ENCODE assay signal across 16 mouse cellular contexts in genomic region chr6:120442171-120442749, GRCm38 (mm10).
"Had no signal": no experiment of that assay in that cellular context is flagged by ENCODE, and none has a peak within 500 bp of the region (broad histone marks: within the 10 kb centered on the region; RNA-seq: fewer than 3 reads in every experiment).

No protein-coding gene starts in this region.

- H3K27ac ChIP-seq: kidney, postnatal 0 days; limb, embryonic 12.5 days; liver, embryonic 14.5 days; midbrain, embryonic 10.5 days; midbrain, embryonic 15.5 days; neural tube, embryonic 13.5 days had no signal

- H3K9ac ChIP-seq: limb, embryonic 12.5 days; liver, embryonic 14.5 days; midbrain, embryonic 15.5 days; neural tube, embryonic 13.5 days had no signal

- ATAC-seq: midbrain, embryonic 15.5 days had no signal

- H3K4me3 ChIP-seq: limb, embryonic 12.5 days; midbrain, embryonic 10.5 days; midbrain, embryonic 15.5 days; neural tube, embryonic 13.5 days had no signal

- DNase-seq: layer of hippocampus, adult 9-11 months; liver; lung, adult 2 months; lung, postnatal 10 days; lung, postnatal 4 days; retina, postnatal 1 day; right cerebral cortex, postnatal 4 days; spleen, adult 18-20 months; thymus, adult 18-20 months; thymus, postnatal 25 days had no signal

- H3K9me3 ChIP-seq: limb, embryonic 12.5 days; midbrain, embryonic 10.5 days; midbrain, embryonic 15.5 days; neural tube, embryonic 13.5 days had no signal

- H3K4me1 ChIP-seq: limb, embryonic 12.5 days; midbrain, embryonic 10.5 days; midbrain, embryonic 15.5 days; neural tube, embryonic 13.5 days had no signal

- H3K4me2 ChIP-seq: limb, embryonic 12.5 days; midbrain, embryonic 15.5 days; neural tube, embryonic 13.5 days had no signal

- H3K27me3 ChIP-seq: limb, embryonic 12.5 days; midbrain, embryonic 15.5 days; neural tube, embryonic 13.5 days had no signal
